Mouse (Mus musculus) A20 (cell line): ENCODE measurements at regions not wholly inside any gene's neighbourhood (a gene's known extent, or its start where the extent isn't known, plus 50 kb on each side); places are given as distances from the start of the nearest gene placed in this dataset.

ENCODE experiments used
- DNase-seq: peaks from one replicate; pipeline ENCODE4 v3.0.0-alpha.2; 2011; ENCODE audit warnings: low read depth, low spot score

DNA sequence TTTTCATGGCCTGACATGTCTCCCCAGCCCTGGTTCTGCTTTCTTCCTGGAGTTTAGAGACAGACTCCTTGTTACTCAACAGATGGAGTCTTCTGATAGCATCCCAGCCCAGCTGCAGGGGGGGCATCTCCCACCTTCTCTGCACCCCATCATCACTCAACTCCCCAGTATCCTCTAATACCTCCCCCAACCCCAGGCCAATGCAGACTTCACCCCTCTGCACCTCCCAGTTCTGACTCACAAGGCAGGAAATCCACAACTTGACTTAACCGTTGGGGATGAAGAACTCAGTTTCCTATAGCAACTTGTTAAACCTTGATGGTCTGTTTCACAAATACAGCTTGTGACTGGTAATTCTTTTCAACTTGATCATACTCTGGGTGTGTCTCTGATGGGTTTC, 73.7 kb upstream of the Rreb1 start:
- no peak for DNase-seq

DNA sequence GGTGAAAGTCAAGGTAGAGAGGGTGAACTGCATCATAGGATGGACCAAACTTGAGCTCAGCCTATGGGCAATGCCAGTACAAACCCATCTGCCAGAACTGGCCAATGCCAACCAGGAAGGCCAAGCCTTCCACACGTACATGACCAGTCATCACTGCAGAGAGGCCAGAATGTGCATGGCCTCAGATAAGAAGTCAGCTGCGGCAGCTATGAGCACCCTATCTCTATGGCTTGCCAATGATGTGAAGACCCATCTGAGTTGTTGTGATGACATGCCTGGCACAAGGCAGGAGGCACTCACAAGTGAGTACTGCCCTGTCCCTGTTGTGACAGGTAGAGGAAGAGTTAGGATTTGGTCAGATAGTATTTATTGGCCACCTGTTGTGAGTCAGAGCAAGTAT, 72.7 kb upstream of the Rreb1 start:
- no peak for DNase-seq

DNA sequence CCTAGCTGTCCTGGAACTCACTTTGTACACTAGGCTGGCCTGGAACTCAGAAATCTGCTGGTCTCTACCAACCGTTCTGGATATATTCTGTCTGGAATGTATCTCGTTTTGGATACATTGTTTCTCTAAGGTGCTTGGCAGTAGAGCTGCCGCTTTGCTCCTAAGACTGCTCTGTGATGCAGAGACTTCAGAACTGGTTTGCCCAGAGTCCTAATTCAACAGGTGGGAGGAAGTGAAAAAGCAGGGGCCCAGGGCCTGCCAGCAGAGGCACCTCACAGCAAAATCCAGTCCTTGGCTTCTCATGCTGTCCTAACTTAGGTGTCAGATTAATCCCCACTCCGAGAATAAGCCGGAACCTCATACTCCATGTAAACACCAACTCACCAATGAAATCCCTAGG, 67.3 kb upstream of the Rreb1 start:
- peak; percentile 53 for DNase-seq

DNA sequence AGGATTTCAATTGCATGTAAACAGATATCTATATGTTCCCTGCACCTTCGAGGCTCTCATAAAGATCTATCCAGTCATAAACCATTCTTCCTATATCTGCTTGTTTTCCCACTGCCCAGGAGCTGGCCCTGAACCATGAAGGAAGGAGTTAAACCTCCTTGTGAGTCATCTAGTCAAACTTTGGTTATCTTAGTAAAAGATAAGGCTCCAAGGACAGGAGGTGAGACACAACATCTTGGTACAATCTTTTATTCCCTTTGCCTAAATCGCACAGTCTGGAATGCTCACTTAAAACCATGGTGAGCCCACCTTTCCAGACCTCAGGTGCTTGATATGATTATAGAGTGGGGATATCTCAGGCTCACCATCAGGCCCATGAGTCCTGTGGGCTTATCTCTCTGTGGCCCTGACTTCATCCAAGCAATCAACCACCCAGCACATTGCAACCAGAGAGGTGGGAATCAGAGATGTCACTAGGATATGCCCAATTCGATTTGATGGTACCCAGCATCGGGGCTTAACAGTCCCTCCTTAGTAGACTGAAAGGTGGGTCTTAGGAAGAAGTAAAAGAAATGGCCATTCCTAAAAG, 65.2 kb upstream of the Rreb1 start:
- no peak for DNase-seq

DNA sequence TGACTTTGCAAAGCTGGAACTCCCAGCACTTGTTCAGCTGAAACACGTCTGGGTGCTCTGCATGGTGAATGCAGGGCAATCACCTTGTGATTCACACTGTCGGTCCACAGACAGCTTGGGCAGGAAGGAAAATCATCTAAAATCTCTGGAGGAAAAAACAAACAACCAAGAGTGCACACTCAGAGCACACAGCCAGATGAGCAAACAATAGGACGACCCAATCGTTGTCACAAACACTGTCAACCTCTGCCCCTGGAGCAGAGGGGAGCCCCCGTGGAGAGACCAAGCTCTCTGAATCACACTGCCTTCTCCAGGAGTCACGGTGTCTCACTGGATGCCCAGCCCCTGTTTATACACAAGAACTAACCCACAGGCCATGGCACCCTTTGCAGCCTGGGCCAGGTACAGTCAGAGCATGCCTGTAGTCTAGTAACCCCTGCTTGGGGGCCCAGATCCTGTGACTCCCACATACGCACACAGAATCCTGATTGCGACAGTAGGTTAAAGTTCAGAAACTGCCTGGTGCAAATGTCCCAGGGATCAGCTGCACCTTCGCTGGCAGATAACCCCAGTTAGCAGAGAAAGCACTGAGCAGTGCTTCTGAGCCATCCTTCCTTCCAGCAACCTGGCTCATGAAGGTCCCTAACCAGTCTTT, 63.0 kb upstream of the Rreb1 start:
- no peak for DNase-seq

DNA sequence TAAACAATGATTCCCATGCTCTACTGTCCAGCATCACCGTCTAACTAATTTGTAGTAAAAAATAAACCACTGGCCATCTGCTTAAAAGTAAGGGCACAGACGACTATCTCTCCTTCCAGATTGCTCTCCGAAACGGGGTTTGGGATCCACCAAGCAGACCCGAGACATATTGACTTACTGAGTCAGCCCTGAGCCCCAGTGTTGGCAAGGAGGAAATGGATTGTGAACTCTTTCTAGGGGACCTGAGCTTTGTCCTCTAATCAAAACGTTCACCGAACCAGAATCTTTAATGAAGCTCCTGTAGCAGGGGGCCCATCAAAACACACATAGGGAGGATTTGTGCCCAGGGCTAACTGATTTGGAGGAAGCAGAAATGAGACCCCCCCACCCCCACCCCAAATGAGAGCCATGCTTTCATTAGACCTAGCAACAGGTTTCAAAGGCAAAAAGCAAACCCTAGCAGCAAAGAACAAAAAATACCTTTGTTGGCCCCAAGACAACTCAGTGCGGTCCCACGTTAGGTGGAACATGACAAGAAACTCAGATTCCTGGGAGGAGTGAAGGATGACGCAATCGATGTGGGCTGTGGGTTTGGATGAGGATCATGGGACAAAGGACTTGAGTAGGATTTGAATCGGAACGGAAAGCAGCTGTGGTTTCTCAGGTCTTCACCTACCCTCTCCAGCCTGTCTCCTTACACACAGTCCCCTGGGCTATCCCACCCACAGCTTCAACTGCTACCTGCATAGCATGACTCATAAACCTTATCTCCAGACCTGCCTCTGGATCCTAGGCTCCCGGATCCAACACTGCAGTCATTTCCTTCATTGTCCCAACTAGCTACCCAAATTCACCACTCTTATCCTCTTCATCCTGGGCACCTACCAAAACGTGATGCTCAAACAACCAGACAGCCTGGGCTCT, 62.2 kb upstream of the Rreb1 start:
- DNase-seq = no peak

DNA sequence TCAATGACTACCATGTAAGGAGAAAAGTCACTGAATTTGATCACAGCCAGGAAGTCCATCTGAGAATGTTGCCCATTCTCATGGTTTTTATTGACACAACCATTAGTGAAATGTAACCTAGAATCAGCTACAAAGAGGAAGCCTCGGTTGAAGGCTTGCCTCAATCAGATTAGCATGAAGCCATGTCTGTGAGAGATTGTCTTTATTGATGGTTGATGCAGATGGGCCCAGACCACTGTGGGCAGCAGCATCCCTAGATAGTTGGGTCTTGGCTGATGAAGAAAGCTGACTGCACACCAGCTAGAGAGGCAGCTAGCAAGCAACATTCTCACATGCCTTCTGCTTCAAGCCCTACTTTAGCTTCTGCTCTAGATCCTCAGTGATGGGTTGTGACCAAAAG, 60.4 kb upstream of the Rreb1 start:
- DNase-seq = no peak

DNA sequence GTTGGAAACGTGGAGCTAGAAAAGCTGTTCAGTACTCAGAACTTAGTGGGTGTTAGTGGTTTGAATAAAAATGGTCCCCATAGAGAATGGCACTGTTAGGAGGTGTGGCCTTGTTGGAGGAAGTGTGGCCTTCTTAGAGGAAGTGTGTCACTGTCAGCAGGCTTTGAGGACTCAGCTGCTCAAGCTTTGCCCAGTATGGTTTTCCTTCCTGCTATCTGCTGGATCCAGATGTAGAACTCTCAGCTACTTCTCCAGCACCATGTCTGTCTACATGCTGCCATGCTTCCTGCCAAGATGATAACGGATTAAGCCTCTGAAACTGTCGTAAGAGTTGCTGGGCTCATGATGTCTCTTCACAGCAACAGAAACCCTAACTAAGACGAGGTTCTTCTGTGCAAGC, 59.8 kb upstream of the Rreb1 start:
- DNase-seq = peak; percentile 32
